Mouse (Mus musculus): ENCODE measurements around the gene Bfar.
A peak's percentile ranks its signal among the peaks of the same experiment; 100 is the strongest.
"Not testable (repeated sequence)": the region's sequence is repeated elsewhere in the genome, so short reads cannot be mapped to it uniquely, and the experiment has no call there.

The Bfar gene

GRCm38 (mm10) chr16:13722937-13723336, 51.3 kb downstream of the Bfar start:
- no peak for DNase-seq (ENCODE audit: low read depth)

DNA sequence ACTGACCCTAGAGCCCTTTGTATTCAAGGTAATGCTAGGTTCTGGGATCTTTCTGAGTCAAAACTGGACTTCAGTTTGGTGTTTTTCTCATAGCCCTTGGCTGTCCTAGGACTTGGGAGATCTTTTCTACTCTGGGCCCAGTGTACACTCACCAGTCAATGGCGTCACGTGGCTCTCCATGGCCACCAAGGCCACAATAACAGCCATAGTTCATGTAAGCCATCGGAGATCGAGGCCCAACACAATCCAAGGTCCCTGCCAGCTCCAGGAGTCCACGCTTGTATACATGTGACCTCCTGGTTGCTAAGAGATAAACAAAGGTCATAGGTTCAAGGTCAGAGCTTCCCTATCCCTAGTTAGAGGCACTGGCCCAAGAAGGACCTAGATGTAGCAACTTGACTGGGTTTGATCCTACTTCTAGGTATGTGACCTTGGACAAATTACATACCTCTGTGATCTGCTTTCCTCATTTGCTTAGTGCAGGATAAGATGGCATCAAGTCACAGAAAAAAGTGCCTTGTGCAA, 56.2 kb downstream of the Bfar start:
- DNase-seq (ENCODE audit: low read depth), result no peak

DNA sequence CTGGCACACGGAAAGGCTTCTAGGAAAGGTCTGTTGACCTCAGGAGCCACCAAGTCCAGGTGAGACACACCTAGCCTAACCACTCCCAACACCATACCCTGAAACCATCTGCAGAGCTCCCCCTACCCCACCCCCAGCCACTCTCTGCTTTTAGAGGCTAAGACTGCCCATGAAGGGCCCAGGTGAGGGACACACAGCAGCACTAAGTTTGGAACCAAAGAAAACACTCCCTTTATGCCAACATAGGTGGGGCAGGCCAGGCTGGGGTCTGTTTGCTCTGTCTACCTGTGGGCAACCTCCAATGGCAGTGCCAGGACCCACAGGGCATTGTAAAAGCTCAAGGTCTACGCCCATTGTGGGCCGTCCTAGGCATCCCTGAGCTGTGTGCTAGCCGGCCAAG, 57.8 kb downstream of the Bfar start:
- DNase-seq (ENCODE audit: low read depth), result no peak

GRCm38 (mm10) chr16:13730285-13731255, 58.9 kb downstream of the Bfar start, which contains the start of gene Pla2g10:
TSS of gene Pla2g10 (minus strand) at chr16:13730983.
- DNase-seq (ENCODE audit: low read depth), result no peak

- no peak for DNase-seq (ENCODE audit: low read depth)
These were observed 61.1 kb downstream of the Bfar start for GRCm38 (mm10) chr16:13732786-13733185.

DNA sequence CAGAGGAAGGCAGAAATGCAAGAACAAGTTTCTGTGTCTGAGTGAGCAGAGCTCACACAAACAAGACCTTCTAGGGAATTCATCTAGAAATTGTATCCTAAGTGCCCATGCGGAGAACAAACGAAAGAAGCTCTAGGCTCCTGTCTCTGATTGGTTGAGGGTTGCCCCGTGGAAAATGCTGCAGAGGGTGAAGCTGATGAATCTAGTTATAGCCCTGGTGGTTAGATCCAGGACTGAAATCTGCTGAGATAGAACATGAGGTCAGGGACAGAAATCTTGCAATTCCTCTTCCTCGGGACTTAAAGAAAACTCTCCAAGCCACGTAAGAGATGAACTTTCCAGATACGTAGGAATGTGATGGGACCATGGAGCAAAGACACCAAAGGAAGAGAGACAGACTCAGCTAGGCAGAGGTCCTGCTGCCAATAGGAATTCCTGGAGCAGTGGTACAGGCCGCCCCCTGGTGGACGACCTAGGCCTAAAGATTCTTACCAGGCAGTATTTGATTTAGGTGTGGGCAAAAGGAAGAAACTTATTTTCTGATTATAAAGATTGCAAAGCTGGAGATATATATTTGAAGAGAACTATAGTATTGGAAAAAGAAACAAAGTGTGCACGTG, 62.0 kb downstream of the Bfar start:
- DNase-seq (ENCODE audit: low read depth), result peak; percentile 29

- no peak for DNase-seq (ENCODE audit: low read depth)
These were observed 64.3 kb downstream of the Bfar start for GRCm38 (mm10) chr16:13735977-13736376.

DNA sequence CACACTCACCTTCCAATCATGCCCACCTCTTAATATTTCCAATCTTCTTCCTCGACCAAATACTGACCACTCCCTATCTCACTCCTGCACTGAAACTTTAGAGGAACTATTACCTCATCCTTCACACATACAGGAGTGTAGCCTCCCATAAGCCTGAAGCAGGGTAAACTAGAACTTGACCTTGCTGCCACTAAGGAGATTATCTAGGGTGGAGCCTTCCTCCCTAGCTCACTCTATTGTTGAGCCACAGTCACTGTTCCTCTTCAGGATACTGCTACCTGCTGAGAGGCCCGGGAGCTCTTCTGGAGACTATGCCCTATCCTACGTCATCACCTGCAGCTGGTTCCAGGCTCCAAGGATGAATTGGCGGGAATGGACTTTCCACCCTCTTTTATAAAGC, 67.4 kb downstream of the Bfar start:
- DNase-seq (ENCODE audit: low read depth), result not testable (repeated sequence)

- DNase-seq (ENCODE audit: low read depth), result no peak
These were observed 69.2 kb downstream of the Bfar start for GRCm38 (mm10) chr16:13740844-13741243.

- no peak for DNase-seq (ENCODE audit: low read depth)
These were observed 76.0 kb downstream of the Bfar start for GRCm38 (mm10) chr16:13747708-13748107.

DNA sequence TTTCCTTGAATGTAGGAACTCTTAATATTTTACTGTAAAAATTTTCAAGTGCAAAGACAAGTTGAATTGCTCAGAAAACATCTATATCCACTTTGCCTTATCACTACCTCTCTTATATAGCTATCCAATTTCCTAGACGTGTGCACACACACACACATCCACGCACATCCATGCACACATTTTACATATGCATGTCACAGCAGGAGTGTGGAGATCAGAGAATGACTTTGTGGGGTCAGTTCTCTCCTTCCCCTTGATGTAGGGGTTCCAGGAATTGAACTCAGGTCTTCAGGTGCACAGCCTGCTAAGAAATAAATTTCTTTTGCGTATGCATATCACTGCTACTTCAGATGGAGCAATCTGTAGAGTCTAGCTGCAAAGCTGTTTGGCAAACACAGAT, 76.5 kb downstream of the Bfar start:
- DNase-seq (ENCODE audit: low read depth), result no peak

DNA sequence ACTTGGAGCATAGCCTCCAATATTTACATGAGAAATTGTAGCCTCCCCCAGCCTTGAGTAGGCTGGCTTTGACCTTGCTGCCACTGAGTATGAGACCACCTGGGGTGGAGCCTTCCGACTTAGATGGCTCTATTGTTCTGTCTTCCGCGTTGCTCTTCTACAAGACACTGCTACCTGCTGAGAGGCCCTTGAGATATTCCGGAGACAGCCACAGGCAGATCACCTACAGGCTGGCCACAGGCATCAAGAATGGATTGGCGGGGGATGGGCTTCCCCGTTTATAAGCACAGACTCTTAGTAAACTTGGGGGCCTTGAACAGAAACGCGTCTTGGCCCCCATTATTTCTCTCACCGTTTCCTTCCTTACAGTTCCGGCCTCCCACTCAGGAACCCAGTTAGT, 77.2 kb downstream of the Bfar start:
- DNase-seq (ENCODE audit: low read depth), result not testable (repeated sequence)

GRCm38 (mm10) chr16:13749306-13749705, 77.6 kb downstream of the Bfar start:
- DNase-seq (ENCODE audit: low read depth), result no peak

- DNase-seq (ENCODE audit: low read depth), result no peak
These were observed 78.3 kb downstream of the Bfar start for GRCm38 (mm10) chr16:13749981-13750380.

DNA sequence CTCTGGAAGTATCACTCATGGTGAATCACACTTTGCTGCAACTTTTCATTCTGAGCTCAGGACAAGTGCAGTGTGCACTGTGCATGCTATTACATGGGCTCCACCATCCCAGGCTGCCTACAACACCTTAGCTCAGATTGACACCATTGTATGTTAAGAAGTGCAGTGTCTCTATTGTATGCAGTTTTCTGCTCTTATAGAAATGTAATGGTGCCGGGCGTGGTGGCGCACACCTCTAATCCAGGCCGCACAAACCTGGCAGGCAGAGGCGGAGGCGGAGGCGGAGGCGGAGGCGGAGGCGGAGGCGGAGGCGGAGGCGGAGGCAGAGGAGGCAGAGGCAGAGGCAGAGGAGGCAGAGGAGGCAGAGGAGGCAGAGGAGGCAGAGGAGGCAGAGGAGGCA, 79.0 kb downstream of the Bfar start:
- no peak for DNase-seq (ENCODE audit: low read depth)
